Mouse (Mus musculus) embryo, embryonic 11 days (tissue): ENCODE data around the gene Prrx1.

Source experiments
- DNase-seq: peaks from one replicate; pipeline ENCODE4 v3.0.0-alpha.2; 2015

Prrx1 gene

GRCm38 (mm10) chr1:163255884-163256283, 57.6 kb downstream of the Prrx1 start:
- peak; percentile 17 for DNase-seq

DNA sequence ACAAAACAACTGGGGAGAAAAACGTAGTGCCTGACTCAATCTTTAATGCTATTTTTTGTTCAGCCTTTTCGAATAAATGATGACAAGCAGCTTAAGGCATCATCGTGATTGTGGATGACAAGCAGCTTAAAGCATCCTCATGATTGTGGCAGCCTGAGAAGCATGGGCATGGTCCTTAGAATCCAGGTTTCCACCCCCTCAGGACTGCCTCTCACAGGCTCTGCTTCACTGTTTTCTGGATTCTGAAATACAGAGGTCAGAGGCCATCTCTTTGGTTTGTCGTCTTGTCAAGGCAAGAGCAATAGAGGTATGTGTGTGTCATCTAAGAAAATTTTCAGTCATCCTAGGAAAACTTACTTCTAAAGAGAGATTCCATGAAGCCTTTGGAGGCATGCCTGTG, 60.7 kb downstream of the Prrx1 start:
- DNase-seq, result no peak

GRCm38 (mm10) chr1:163252331-163252730, 61.2 kb downstream of the Prrx1 start:
- no peak for DNase-seq

DNA sequence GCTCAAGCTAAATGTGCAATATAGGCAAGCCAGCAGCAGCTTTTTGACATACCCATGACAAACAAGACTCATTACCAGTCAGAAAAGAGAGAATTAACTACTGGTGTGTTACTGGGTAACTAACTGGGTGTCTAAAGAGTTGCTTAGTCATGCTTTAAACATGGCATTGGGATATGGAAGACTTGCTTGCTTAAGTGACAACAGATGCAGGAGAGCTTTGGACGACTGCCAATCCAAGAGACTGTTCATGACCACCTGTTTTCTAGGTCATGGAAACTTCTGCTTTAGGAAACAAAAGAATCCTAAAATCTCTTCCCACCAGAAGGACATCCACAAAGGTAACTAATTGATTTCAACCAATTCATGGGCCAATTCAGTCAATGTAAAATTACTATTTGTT, 61.7 kb downstream of the Prrx1 start:
- DNase-seq, result no peak

DNA sequence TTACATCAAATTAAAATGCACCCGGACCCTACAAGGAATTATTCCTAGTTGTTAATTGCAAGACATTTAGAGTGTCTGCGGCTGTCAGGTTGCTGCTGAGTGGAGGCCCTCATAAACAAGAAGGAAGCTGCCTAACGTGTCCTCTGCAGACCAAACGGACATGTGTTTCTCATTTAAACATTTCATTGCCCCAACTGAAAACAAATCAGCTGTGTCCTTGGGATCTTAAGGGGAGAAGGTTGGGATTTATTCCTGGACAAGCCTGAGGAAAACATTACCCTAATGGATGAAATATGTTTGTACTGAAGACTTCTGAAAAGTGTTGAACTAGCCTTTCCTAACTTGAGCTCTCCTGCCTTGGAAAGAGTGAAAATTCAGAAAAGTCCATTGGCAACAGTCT, 74.6 kb downstream of the Prrx1 start:
- peak; percentile 55 for DNase-seq

- no peak for DNase-seq
Measured at GRCm38 (mm10) chr1:163231230-163231629, 82.3 kb downstream of the Prrx1 start.

DNA sequence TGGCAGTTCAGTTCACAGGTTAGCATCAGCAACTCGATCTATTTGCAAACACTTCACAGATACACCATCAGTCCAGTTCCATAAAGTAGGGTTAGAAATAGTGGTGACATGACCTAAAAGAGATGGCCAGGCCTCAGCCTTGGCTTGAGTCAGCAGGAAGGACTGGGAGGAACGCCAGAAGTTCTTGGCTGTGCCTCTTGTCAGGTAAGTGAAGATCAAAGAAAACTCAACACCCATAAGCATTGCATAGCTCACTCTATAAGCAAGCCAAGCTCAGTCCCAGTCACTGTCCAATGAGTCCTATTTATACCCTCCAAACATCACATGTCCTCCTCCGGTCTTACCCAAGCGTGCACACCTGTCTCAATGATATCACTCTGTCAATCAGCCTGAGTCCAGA, 87.2 kb downstream of the Prrx1 start:
- DNase-seq, result no peak

- no peak for DNase-seq
Measured at GRCm38 (mm10) chr1:163221767-163222166, 91.7 kb downstream of the Prrx1 start.

DNA sequence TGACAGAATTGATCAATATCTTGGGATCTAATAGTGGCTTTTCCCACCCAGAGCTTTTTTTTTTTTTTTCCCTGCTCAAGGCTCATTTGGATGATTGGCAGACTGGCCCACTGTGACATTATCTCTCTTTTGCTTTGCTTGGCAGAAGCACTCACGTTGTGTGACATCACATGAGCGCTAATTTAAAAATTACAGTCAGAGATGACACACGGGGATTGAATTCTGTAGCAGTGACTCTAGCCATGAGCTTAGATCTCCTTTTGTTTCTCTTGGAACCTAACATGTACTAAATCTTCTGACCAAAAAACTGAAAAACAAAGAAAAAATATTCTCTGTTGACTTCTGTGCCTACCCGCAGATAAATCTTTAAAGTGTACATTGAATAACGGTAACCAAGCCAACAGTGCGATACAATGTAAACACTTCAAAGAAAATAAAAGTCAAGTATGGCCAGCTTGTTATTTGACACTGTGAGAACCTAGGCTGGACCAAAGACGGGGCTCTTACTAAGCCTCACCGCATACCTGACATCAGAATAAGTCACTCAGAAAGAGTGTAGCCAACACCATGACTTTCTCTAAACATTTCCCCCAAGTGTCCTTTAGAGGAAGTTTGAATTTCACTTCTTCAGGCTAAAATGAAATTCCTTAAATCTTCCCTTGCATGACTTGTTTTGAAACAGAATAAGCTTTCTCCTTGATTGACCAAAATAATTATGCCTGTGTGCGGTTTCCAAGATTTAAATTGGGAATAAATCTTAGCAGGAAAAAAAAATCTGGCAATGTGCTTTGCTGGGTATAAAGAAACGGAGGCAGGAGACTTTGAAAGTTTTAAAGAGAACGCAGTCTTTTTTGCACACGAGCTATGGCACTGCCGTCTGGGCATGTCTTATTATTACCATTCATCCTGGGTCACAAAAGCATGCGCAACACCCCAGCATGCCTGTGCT, 104.3 kb downstream of the Prrx1 start:
- no peak for DNase-seq

DNA sequence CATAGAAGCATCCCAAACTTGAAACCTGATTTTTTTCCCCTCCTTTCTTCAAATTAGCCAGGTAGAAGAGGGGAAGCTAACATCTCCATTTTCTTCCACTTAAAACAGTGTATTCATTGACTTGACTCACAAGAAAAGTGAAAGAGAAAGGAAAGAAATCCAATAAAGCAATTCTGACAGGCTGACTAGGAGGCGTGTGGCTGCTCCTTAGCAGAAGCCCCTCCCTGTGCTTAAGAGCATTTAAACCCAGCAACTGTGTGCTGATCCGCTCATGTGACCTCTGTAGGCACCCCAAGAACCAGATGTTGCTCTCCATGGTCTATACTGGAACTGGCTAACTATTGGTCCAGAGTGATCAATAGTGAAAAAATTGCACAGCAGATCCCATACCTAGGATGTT, 114.7 kb downstream of the Prrx1 start:
- DNase-seq, result no peak

- DNase-seq, result no peak
Measured at GRCm38 (mm10) chr1:163198059-163198458, 115.5 kb downstream of the Prrx1 start.
